Mouse (Mus musculus) CD4-positive, CD25-positive, alpha-beta regulatory T cell (primary cell): ENCODE data around the gene Zfp146. TPM values are rescaled to one million over a fixed set of nuclear protein-coding genes. Genes with fewer than 3 reads are reported as not detected.

Experiments
- polyA plus RNA-seq: library from polyadenylated mRNA; unstranded; fragments of 100-300 nt; shearing (Covaris generic); gene quantifications from one replicate; pipeline ENCODE4 v1.2.1, GENCODE M21; 2017

The Zfp146 gene
- 32.2 TPM for polyA plus RNA-seq

GRCm38 (mm10) chr7:30169583-30170282 lies at the start of gene Zfp146:
Gene Zfp146, minus strand, starts transcription at chr7:30169750.

DNA sequence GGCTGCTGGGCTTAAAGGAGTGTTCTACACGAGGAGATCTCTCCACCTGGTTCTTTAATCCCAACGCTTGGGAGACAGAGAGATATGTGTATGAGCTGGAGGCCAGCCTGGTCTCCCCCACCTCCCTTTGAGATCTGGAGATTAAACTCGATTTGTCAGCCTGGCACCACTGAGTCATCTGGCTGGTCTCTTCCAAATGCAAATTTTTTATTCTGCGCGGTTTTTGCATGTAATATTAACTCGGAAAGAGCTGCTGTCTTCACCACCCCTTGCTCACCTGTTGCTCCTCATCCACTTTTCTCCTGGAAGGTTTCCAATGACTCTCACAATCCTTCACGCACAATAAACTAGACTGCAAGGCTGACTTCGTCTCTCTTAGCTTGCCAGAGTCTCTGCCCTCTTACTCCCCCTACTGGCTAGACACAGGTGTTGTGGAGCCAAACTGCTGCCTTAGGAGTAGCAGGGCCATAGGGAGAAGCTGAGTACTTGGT lies 29.0 kb upstream of the Zfp146 start, which contains the start of gene Capns1:
Gene Capns1 (minus strand): TSS at position 331 of the 491 bp plus-strand sequence.

GRCm38 (mm10) chr7:30183879-30184289 lies 14.3 kb upstream of the Zfp146 start, which contains the start of gene Cox7a1:
Gene Cox7a1, plus strand, starts transcription at chr7:30184144.

DNA sequence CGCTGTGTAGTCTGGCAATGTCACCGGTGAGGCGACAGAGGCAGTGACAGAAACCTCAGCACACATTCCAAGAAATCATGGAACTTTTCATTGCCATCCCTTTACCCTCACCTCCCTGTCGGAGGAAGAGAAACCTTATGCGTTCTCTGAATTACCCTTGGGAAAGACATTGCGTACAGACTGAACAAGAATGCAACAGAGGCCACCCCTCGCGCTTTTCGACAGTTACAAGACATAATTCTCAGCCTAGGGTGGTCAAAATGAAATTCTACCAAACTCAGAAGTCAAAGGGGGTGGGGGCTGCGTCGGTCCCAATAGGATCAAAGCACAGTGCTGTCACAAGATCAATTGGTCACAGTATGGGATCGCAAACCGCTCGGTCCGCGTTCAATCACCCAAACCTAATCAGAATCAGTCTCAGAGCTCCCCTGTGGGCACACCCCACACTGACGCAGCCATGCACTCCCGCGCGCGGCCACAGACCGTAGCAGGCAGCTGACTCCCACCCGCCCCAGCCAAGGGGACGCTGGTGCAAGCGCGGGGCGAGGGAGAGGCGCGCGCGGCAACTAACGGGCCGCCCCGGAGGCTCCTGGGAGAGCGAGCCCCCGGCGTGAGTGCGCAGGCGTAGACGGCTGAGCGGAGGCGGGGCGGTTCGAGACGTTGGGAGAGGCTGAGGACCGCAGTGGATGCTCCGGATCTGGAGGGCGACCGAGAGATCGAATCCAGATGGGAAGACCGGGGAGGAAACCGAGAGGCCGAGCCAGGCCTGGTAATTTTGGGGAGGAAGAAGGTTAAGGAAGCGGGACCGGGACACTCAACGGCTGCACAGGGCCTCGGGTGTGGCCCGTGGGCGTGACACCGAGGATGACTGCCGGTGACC lies 48.0 kb downstream of the Zfp146 start, which contains the start of gene Zfp382:
Gene Zfp382 (plus strand): TSS at position 635 of the 880 bp plus-strand sequence.

Other genes with a start within 250 kb of the Zfp146 start
- gene Zfp74, start 215.7 kb downstream of the Zfp146 start, polyA plus RNA-seq, result 8.7 TPM
- 7.8 TPM for gene Zfp568, start 185.8 kb downstream of the Zfp146 start, polyA plus RNA-seq
- 6.7 TPM for gene Zfp14, start 118.4 kb downstream of the Zfp146 start, polyA plus RNA-seq
- 10.7 TPM for gene Zfp82, start 96.8 kb downstream of the Zfp146 start, polyA plus RNA-seq
- gene Gm26920, start 79.3 kb downstream of the Zfp146 start, polyA plus RNA-seq, result 2.2 TPM
- gene Zfp566, start 79.2 kb downstream of the Zfp146 start, polyA plus RNA-seq, result 10.4 TPM
- 70.7 TPM for gene Zfp260, start 75.0 kb downstream of the Zfp146 start, polyA plus RNA-seq
- 10.2 TPM for gene Zfp382, start 47.8 kb downstream of the Zfp146 start, polyA plus RNA-seq
- gene Cox7a1, start 14.4 kb upstream of the Zfp146 start, polyA plus RNA-seq, result 0.49 TPM
- 72.0 TPM for gene Capns1, start 29.1 kb upstream of the Zfp146 start, polyA plus RNA-seq
- 55.5 TPM for gene Polr2i, start 62.2 kb upstream of the Zfp146 start, polyA plus RNA-seq
- gene Tbcb, start 62.5 kb upstream of the Zfp146 start, polyA plus RNA-seq, result 105 TPM
- gene Ovol3, start 66.0 kb upstream of the Zfp146 start, polyA plus RNA-seq, result not detected
- 0.39 TPM for gene Thap8, start 110.3 kb upstream of the Zfp146 start, polyA plus RNA-seq
- 5.4 TPM for gene Wdr62, start 110.7 kb upstream of the Zfp146 start, polyA plus RNA-seq
- gene Clip3, start 122.0 kb upstream of the Zfp146 start, polyA plus RNA-seq, result 3.3 TPM
- 168 TPM for gene Alkbh6, start 139.0 kb upstream of the Zfp146 start, polyA plus RNA-seq
- gene Syne4, start 145.1 kb upstream of the Zfp146 start, polyA plus RNA-seq, result 15.5 TPM
- not detected for gene E130208F15Rik, start 152.0 kb upstream of the Zfp146 start, polyA plus RNA-seq
- 64.6 TPM for gene Sdhaf1, start 154.1 kb upstream of the Zfp146 start, polyA plus RNA-seq
- not detected for gene Lrfn3, start 193.0 kb upstream of the Zfp146 start, polyA plus RNA-seq
- 5.5 TPM for gene Tyrobp, start 244.0 kb upstream of the Zfp146 start, polyA plus RNA-seq